Mouse (Mus musculus) MEL (cell line): ENCODE data around the gene Cpb1. TPM values are rescaled to one million over a fixed set of nuclear protein-coding genes. Genes with fewer than 3 reads are reported as not detected.

Source experiments
- DNase-seq: peaks from one replicate; pipeline ENCODE4 v3.0.0; 2011; ENCODE audit warnings: low read depth, low spot score
- H3K27ac ChIP-seq: 2 replicates; pipeline ENCODE4 v1.5.1; 2012; ENCODE audit warnings: low read depth, mild to moderate bottlenecking, control low read depth, low read length, moderate library complexity; ENCODE audit not compliant: control insufficient read depth
- H3K27me3 ChIP-seq, 2 experiments: fragments of 150-350 bp in 1 of 2; sonication (generic) in 1 of 2; 2 replicates each; pipeline ENCODE4 v1.6.1; 2012; ENCODE audit warnings: low read length in 2 of 2, mild to moderate bottlenecking in 2 of 2, improper control_type of control experiment in 1 of 2, moderate library complexity in 1 of 2; ENCODE audit not compliant: insufficient read depth in 2 of 2, control insufficient read depth in 1 of 2
- H3K36me3 ChIP-seq, 2 experiments: 2 replicates each; pipeline ENCODE4 v1.6.1; 2012 to 2014; ENCODE audit warnings: low read length in 2 of 2, improper control_type of control experiment in 1 of 2, inconsistent platforms in 1 of 2, mild to moderate bottlenecking in 1 of 2; ENCODE audit not compliant: insufficient read depth in 2 of 2, control insufficient read depth in 1 of 2
- H3K4me1 ChIP-seq, 2 experiments: fragments of 150-350 bp in 1 of 2; sonication (generic) in 1 of 2; 2 replicates each; pipeline ENCODE4 v1.6.1; 2012; ENCODE audit warnings: low read length in 2 of 2, improper control_type of control experiment in 1 of 2, mild to moderate bottlenecking in 1 of 2; ENCODE audit not compliant: insufficient read depth in 2 of 2, control insufficient read depth in 1 of 2
- H3K4me3 ChIP-seq, 2 experiments: fragments of 150-350 bp in 1 of 2; sonication (generic) in 1 of 2; 2 replicates each; pipeline ENCODE4 v1.5.1; 2012; ENCODE audit warnings: low read depth in 2 of 2, low read length in 2 of 2, mild to moderate bottlenecking in 2 of 2, moderate library complexity in 2 of 2, control low read depth in 1 of 2, improper control_type of control experiment in 1 of 2; ENCODE audit not compliant: control insufficient read depth in 1 of 2, insufficient read depth in 1 of 2
- H3K79me2 ChIP-seq: 2 replicates; pipeline ENCODE4 v1.6.1; 2012; ENCODE audit warnings: mild to moderate bottlenecking, low read length, moderate library complexity; ENCODE audit not compliant: control insufficient read depth, poor library complexity, insufficient read depth
- H3K9ac ChIP-seq: 2 replicates; pipeline ENCODE4 v1.6.1; 2012; ENCODE audit warnings: low read depth, mild to moderate bottlenecking, control low read depth, low read length, moderate library complexity; ENCODE audit not compliant: control insufficient read depth, poor library complexity, severe bottlenecking
- H3K9me3 ChIP-seq: fragments of 150-350 bp; sonication (generic); replicated peaks from 2 replicates; pipeline ENCODE4 v1.6.1; 2012; ENCODE audit warnings: mild to moderate bottlenecking, low read length, improper control_type of control experiment, moderate library complexity; ENCODE audit not compliant: insufficient read depth
- CHD1 ChIP-seq: IDR thresholded peaks from 2 replicates; pipeline ENCODE4 v1.6.1; 2012; ENCODE audit warnings: low read depth, mild to moderate bottlenecking, inconsistent platforms, low read length, improper control_type of control experiment
- CHD2 ChIP-seq: IDR thresholded peaks from 2 replicates; pipeline ENCODE4 v1.6.1; 2011; ENCODE audit warnings: low read length, improper control_type of control experiment
- CTCF ChIP-seq, 3 experiments: IDR thresholded peaks in 2 of 3; conservative IDR thresholded peaks in 1 of 3; 2 replicates each; pipeline ENCODE4 v1.5.1; 2011 to 2012; ENCODE audit warnings: low read length in 3 of 3, low read depth in 2 of 3, mild to moderate bottlenecking in 2 of 3, improper control_type of control experiment in 1 of 3, inconsistent platforms in 1 of 3, mixed read lengths in 1 of 3, moderate library complexity in 1 of 3; ENCODE audit not compliant: control insufficient read depth in 1 of 3, insufficient read depth in 1 of 3, poor library complexity in 1 of 3, severe bottlenecking in 1 of 3
- E2F4 ChIP-seq: IDR thresholded peaks from 2 replicates; pipeline ENCODE4 v1.6.1; 2011; ENCODE audit warnings: low read depth, low read length, improper control_type of control experiment, borderline replicate concordance
- ELF1 ChIP-seq: IDR thresholded peaks from 2 replicates; pipeline ENCODE4 v1.6.1; 2014; ENCODE audit warnings: low read depth, mild to moderate bottlenecking, inconsistent platforms, low read length, improper control_type of control experiment, moderate library complexity
- EP300 ChIP-seq, 2 experiments: IDR thresholded peaks; 2 replicates each; pipeline ENCODE4 v1.6.1; 2011; ENCODE audit warnings: improper control_type of control experiment in 2 of 2, low read length in 2 of 2, low read depth in 1 of 2, mild to moderate bottlenecking in 1 of 2
- HCFC1 ChIP-seq: IDR thresholded peaks from 2 replicates; pipeline ENCODE4 v1.6.1; 2012; ENCODE audit warnings: low read depth, mild to moderate bottlenecking, inconsistent platforms, low read length, improper control_type of control experiment, moderate library complexity
- JUND ChIP-seq: IDR thresholded peaks from 2 replicates; pipeline ENCODE4 v1.6.1; 2011; ENCODE audit warnings: low read depth, mild to moderate bottlenecking, improper control_type of control experiment, low read length
- MAFK ChIP-seq: IDR thresholded peaks from 2 replicates; pipeline ENCODE4 v1.6.1; 2011; ENCODE audit warnings: low read depth, mild to moderate bottlenecking, low read length, improper control_type of control experiment, borderline replicate concordance
- MAX ChIP-seq: IDR thresholded peaks from 2 replicates; pipeline ENCODE4 v1.6.1; 2011; ENCODE audit warnings: low read length, improper control_type of control experiment
- MXI1 ChIP-seq: IDR thresholded peaks from 2 replicates; pipeline ENCODE4 v1.6.1; 2011; ENCODE audit warnings: mild to moderate bottlenecking, low read depth, low read length, improper control_type of control experiment
- MYB ChIP-seq: IDR thresholded peaks from 2 replicates; pipeline ENCODE4 v1.6.1; 2011; ENCODE audit warnings: mild to moderate bottlenecking, low read depth, low read length, improper control_type of control experiment
- NRF1 ChIP-seq: IDR thresholded peaks from 2 replicates; pipeline ENCODE4 v1.6.1; 2014; ENCODE audit warnings: low read depth, mild to moderate bottlenecking, inconsistent platforms, low read length, improper control_type of control experiment, moderate library complexity; ENCODE audit not compliant: poor library complexity, insufficient read depth, severe bottlenecking
- POLR2A ChIP-seq, 2 experiments: IDR thresholded peaks; 2 replicates each; pipeline ENCODE4 v1.6.1; 2011 to 2012; ENCODE audit warnings: low read length in 2 of 2, mild to moderate bottlenecking in 2 of 2, control low read depth in 1 of 2, improper control_type of control experiment in 1 of 2, low read depth in 1 of 2, moderate library complexity in 1 of 2; ENCODE audit not compliant: control insufficient read depth in 1 of 2, insufficient read depth in 1 of 2, poor library complexity in 1 of 2
- POLR2AphosphoS2 ChIP-seq: IDR thresholded peaks from 2 replicates; pipeline ENCODE4 v1.6.1; 2011; ENCODE audit warnings: low read length, improper control_type of control experiment
- SIN3A ChIP-seq: IDR thresholded peaks from 2 replicates; pipeline ENCODE4 v1.6.1; 2012; ENCODE audit warnings: low read length, improper control_type of control experiment, inconsistent platforms
- SMC3 ChIP-seq: IDR thresholded peaks from 2 replicates; pipeline ENCODE4 v1.6.1; 2011; ENCODE audit warnings: low read depth, low read length, improper control_type of control experiment
- TAL1 ChIP-seq: IDR thresholded peaks from 2 replicates; pipeline ENCODE4 v1.6.1; 2012; ENCODE audit warnings: mild to moderate bottlenecking, inconsistent platforms, low read length, moderate library complexity, mixed read lengths
- TCF12 ChIP-seq: IDR thresholded peaks from 2 replicates; pipeline ENCODE4 v1.6.1; 2014; ENCODE audit warnings: low read depth, mild to moderate bottlenecking, inconsistent platforms, low read length, improper control_type of control experiment, moderate library complexity
- USF2 ChIP-seq, 2 experiments: IDR thresholded peaks; 2 replicates each; pipeline ENCODE4 v1.6.1; 2011 to 2012; ENCODE audit warnings: improper control_type of control experiment in 2 of 2, low read length in 2 of 2, borderline replicate concordance in 1 of 2, inconsistent platforms in 1 of 2, low read depth in 1 of 2, mild to moderate bottlenecking in 1 of 2; ENCODE audit not compliant: insufficient read depth in 1 of 2
- ZC3H11A ChIP-seq: IDR thresholded peaks from 2 replicates; pipeline ENCODE4 v1.6.1; 2012; ENCODE audit warnings: low read depth, mild to moderate bottlenecking, inconsistent platforms, low read length, improper control_type of control experiment
- ZMIZ1 ChIP-seq: IDR thresholded peaks from 2 replicates; pipeline ENCODE4 v1.6.1; 2012; ENCODE audit warnings: low read depth, mild to moderate bottlenecking, inconsistent platforms, low read length, improper control_type of control experiment, moderate library complexity
- ZNF384 ChIP-seq: IDR thresholded peaks from 2 replicates; pipeline ENCODE4 v1.6.1; 2012; ENCODE audit warnings: low read depth, mild to moderate bottlenecking, inconsistent platforms, low read length, improper control_type of control experiment
- polyA plus RNA-seq, 2 experiments: library from polyadenylated mRNA; stranded (reverse) in 1 of 2; unstranded in 1 of 2; fragments of >175 nt in 1 of 2; fragments of >200 nt in 1 of 2; gene quantifications; 2 replicates each; pipeline versions ENCODE4 v1.2.1 to v1.2.4; 2012; ENCODE audit warnings: low replicate concordance in 2 of 2, low read depth in 1 of 2; ENCODE audit not compliant: insufficient read length in 2 of 2, insufficient read depth in 1 of 2, missing spikeins in 1 of 2
- total RNA-seq: library from RNA; depleted of rRNA; stranded (reverse); fragments of 300-350 nt; gene quantifications from 2 replicates; pipeline ENCODE4 v1.2.3, GENCODE M21; 2012

The Cpb1 gene
- total and polyA plus RNA-seq, 3 experiments: not detected

DNA sequence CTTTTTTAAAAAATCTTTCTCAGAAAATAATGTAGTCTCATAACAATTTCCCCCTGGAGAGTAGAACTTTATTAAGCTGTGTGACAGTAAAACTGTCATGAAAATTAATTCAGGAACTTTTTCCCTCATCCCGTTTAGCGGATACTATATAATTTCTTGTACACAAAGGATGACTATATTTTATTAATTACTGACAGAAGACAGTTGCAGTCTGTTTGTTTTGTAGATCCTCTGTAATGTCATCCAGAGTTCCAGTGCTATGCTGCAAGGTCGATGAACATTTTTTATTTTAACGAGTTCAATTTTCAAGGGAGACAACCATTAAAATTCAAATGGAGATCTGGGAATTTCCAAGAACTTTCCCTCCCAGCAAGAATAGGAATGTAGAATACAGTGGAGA is 33.6 kb upstream of the Cpb1 start:
- H3K79me2 ChIP-seq: no peaks in the 10 kb centered on the region
- no peaks in the 10 kb centered on the region for H3K9me3 ChIP-seq
- no peak overlapping the region for H3K9ac ChIP-seq
- no peak overlapping the region for H3K4me3 ChIP-seq
- H3K27me3 ChIP-seq: no peaks in the 10 kb centered on the region
- H3K4me1 ChIP-seq: no peaks in the 10 kb centered on the region
- TF ChIP-seq MAX (no peak), USF2 (IDR thresholded peaks at IDR 0.05; ENCODE audit: borderline replicate concordance in 1 of 2, insufficient read depth in 1 of 2, low read depth in 1 of 2, low read length in 2 of 2) (no peak), MYB (no peak), POLR2A (IDR thresholded peaks at IDR 0.05; ENCODE audit: control insufficient read depth in 1 of 2, insufficient read depth in 1 of 2, low read depth in 1 of 2, low read length in 2 of 2, poor library complexity in 1 of 2) (no peak), E2F4 (no peak), JUND (no peak), CHD2 (no peak), TCF12 (no peak), NRF1 (no peak)
- H3K27ac ChIP-seq: no peak overlapping the region
- no peak for DNase-seq
- H3K36me3 ChIP-seq: no peaks in the 10 kb centered on the region

DNA sequence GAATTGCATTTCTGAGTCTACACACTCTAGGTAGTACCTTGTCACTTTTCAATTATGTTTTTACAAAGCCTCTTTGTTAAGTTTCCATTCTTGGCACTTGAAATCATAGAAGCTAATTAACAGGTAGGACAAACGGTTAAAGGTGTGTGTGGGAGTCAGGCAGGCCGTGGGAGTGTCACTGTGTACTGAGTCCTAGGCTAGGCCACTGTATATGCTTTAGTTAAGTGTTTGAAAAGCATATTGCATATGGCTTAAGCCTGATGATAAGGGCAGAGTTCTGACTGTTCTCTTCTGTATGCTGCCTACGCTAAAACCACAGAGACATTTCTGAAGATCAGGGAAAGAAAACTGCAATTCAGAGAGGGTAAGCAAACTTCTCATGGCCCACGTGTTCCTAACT is 31.7 kb upstream of the Cpb1 start:
- H3K79me2 ChIP-seq: no peaks in the 10 kb centered on the region
- H3K4me3 ChIP-seq: no peak overlapping the region
- H3K9me3 ChIP-seq: no peaks in the 10 kb centered on the region
- H3K27ac ChIP-seq: no peak overlapping the region
- TF ChIP-seq ZNF384: no peak
- TF ChIP-seq HCFC1: no peak
- no peak for TF ChIP-seq MXI1
- no peak for TF ChIP-seq USF2 (IDR thresholded peaks at IDR 0.05; ENCODE audit: borderline replicate concordance in 1 of 2, insufficient read depth in 1 of 2, low read depth in 1 of 2, low read length in 2 of 2)
- TF ChIP-seq E2F4: no peak
- TF ChIP-seq TAL1: no peak
- no peak for TF ChIP-seq ELF1
- H3K27me3 ChIP-seq: no peaks in the 10 kb centered on the region
- no peaks in the 10 kb centered on the region for H3K36me3 ChIP-seq
- H3K9ac ChIP-seq: no peak overlapping the region
- H3K4me1 ChIP-seq: no peaks in the 10 kb centered on the region
- DNase-seq: no peak

DNA sequence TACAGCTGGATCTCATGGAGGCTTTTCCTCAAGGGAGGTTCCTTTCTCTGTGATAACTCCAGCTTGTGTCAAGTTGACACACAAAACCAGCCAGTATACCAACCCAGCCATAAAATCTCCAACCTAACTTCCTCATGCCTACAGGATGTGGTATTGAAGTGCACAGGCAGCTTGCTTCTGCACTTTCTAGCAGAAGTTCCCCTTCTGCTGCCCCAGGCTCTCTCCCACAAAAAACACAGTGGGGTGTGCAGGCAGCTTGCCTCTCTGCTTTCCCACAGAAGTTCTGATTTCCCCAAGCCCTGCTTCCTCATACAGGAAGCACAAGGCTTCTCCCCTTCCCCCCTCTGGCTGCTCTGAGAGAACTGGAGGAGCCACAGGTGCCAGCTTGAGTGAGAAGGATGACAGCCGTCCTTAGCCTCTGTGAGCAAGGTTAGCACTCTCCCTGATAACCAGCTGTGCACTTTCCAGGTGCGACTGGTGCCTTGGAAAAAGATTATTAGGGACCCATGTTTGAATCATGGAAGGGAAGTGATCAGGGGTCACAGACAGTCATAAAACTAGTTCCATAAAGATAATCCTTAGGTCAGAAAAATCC is 29.3 kb upstream of the Cpb1 start:
- H3K9me3 ChIP-seq: no peaks in the 10 kb centered on the region
- H3K4me1 ChIP-seq: no peaks in the 10 kb centered on the region
- no peaks in the 10 kb centered on the region for H3K79me2 ChIP-seq
- no peak overlapping the region for H3K27ac ChIP-seq
- no peak overlapping the region for H3K9ac ChIP-seq
- TF ChIP-seq ELF1 (no peak), SMC3 (no peak), ZMIZ1 (no peak), ZC3H11A (no peak), USF2 (IDR thresholded peaks at IDR 0.05; ENCODE audit: borderline replicate concordance in 1 of 2, insufficient read depth in 1 of 2, low read depth in 1 of 2, low read length in 2 of 2) (no peak), CHD1 (no peak), CTCF (IDR thresholded peaks at IDR 0.05 in 2 of 3, conservative IDR thresholded peaks at IDR 0.05 in 1 of 3; ENCODE audit: control insufficient read depth in 1 of 3, insufficient read depth in 1 of 3, low read depth in 2 of 3, low read length in 3 of 3, poor library complexity in 1 of 3, severe bottlenecking in 1 of 3) (no peak), E2F4 (no peak), EP300 (IDR thresholded peaks at IDR 0.05; ENCODE audit: low read depth in 1 of 2, low read length in 2 of 2) (no peak), MAFK (no peak), SIN3A (no peak), MYB (no peak), JUND (no peak), TAL1 (no peak), POLR2AphosphoS2 (no peak)
- peak; percentile 54 for DNase-seq
- H3K4me3 ChIP-seq: no peak overlapping the region
- no peaks in the 10 kb centered on the region for H3K27me3 ChIP-seq
- H3K36me3 ChIP-seq: no peaks in the 10 kb centered on the region
